Mouse (Mus musculus) intestine, embryonic 15.5 days (tissue): ENCODE data around the gene Lrrc41. TPM values are rescaled to one million over a fixed set of nuclear protein-coding genes. Genes with fewer than 3 reads are reported as not detected.

Experiments used
- ATAC-seq: fragments of 200-750 bp; cut with Nextera tagmentation; 2 replicates; pipeline ENCODE4 v1.8.0; 2017; ENCODE audit warnings: moderate TSS enrichment, moderate library complexity
- H3K27ac ChIP-seq: fragments of 300-500 bp; sonication (generic); 2 replicates; pipeline ENCODE4 v1.5.1; 2015; ENCODE audit warnings: mild to moderate bottlenecking, inconsistent platforms
- H3K27me3 ChIP-seq: fragments of 300-500 bp; sonication (generic); replicated peaks from 2 replicates; pipeline ENCODE4 v1.6.1; 2015; ENCODE audit warnings: inconsistent platforms
- H3K36me3 ChIP-seq: fragments of 300-500 bp; sonication (generic); 2 replicates; pipeline ENCODE4 v1.6.1; 2015; ENCODE audit warnings: inconsistent platforms
- H3K4me1 ChIP-seq: fragments of 300-500 bp; sonication (generic); replicated peaks from 2 replicates; pipeline ENCODE4 v1.6.1; 2015; ENCODE audit warnings: inconsistent platforms
- H3K4me2 ChIP-seq: fragments of 300-500 bp; sonication (generic); replicated peaks from 2 replicates; pipeline ENCODE4 v1.6.1; 2015; ENCODE audit warnings: mild to moderate bottlenecking, inconsistent platforms
- H3K4me3 ChIP-seq: fragments of 300-500 bp; sonication (generic); replicated peaks from 2 replicates; pipeline ENCODE4 v1.5.1; 2015; ENCODE audit warnings: inconsistent platforms
- H3K9ac ChIP-seq: fragments of 300-500 bp; sonication (generic); 2 replicates; pipeline ENCODE4 v1.6.1; 2015; ENCODE audit warnings: inconsistent platforms
- H3K9me3 ChIP-seq: fragments of 300-500 bp; sonication (generic); 2 replicates; pipeline ENCODE4 v1.6.1; 2016; ENCODE audit warnings: inconsistent platforms
- WGBS: fragments of 180-500 bp; shearing (Covaris S2); methylation state at CpG from one replicate; pipeline ENCODE4 v1.1.7; 2015; 5-methylcytosine and 5-hydroxymethylcytosine counted together
- polyA plus RNA-seq: library from polyadenylated mRNA; unstranded; fragments of >200 nt; fragmentation: Nextera tagmentation; extraction: Ambion mirVana; gene quantifications from 2 replicates; pipeline ENCODE4 v1.2.1, GENCODE M21; 2015

Lrrc41 gene
- polyA plus RNA-seq, 1 experiment from 2014 or later = 70.9 TPM

DNA sequence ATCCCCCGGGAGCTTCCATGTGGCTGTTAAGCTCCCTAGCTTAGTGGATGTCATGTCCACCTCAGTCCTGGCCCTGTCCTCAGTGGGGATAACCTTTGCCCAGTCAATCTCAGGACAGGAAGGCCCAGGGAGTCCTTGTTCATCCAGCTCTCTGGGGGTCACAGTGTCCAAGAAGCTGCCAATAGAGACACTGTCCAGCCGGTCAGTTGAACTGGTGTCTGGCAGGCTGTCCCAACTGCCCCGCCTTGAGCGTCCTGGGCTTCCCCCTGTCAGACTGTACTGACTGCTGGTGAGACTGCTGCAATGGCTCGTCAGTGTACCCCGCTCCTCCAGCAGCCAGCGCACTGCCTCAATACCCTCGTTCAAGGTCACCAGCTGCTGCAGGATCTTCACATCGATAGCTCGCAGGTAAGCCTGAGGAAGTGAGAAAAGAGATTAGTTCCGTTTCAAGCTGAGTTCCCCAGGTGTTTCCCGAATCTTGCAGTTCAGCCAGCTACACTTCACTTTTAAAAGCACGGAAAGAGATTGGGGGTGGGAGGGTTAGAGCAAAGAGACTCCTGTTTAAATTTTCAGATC lies 62.4 kb downstream of the Lrrc41 start:
- no peak for ATAC-seq
- Histone ChIP-seq H3K4me1 (no peaks in the 10 kb centered on the region), H3K9ac (no peak overlapping the region), H3K4me2 (no peak overlapping the region), H3K4me3 (no peak overlapping the region), H3K27me3 (no peaks in the 10 kb centered on the region), H3K9me3 (no peaks in the 10 kb centered on the region), H3K27ac (no peak overlapping the region), H3K36me3 (no peaks in the 10 kb centered on the region)
- 43% methylated on average over 13 of the region's 13 CpGs for WGBS

- ATAC-seq = no peak
- no peaks in the 10 kb centered on the region for H3K27me3 ChIP-seq
- 73% methylated on average over 7 of the region's 7 CpGs for WGBS
- H3K9ac ChIP-seq = no peak overlapping the region
- no peaks in the 10 kb centered on the region for H3K9me3 ChIP-seq
- peaks cover 7% of the 10 kb centered on the region; the same call in 1 of the 2 replicates for H3K4me1 ChIP-seq
- H3K36me3 ChIP-seq = no peaks in the 10 kb centered on the region
- H3K4me2 ChIP-seq = no peak overlapping the region
- no peak overlapping the region for H3K4me3 ChIP-seq
- H3K27ac ChIP-seq = no peak overlapping the region
Measured at GRCm38 (mm10) chr4:116140801-116141574, 65.9 kb downstream of the Lrrc41 start.

DNA sequence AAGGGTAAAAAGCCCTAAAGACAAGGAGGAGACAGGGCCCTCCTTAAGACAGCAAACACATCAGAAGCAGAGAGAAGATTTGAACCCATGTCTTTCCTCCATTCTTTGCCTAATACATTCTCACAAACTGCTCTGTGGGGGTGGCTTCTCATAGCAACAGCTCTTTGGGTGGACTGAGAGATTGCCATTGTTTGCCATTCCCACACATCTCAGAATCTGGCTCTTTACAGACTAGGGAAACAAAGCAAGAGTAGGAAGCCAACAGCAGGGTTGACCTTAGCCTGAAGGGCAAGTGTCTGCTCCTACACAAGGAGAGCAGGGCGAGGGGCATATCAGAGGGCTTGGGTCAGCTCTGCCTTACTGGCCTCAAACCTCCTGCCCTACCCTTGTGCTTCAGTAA lies 66.7 kb downstream of the Lrrc41 start:
- 76% methylated on average over 1 of the region's 1 CpGs for WGBS
- Histone ChIP-seq H3K36me3 (no peaks in the 10 kb centered on the region), H3K9me3 (no peaks in the 10 kb centered on the region), H3K27ac (no peak overlapping the region), H3K27me3 (no peaks in the 10 kb centered on the region), H3K4me2 (no peak overlapping the region), H3K4me1 (peaks cover 7% of the 10 kb centered on the region; the same call in 1 of the 2 replicates), H3K4me3 (no peak overlapping the region), H3K9ac (no peak overlapping the region)
- ATAC-seq = no peak

- Histone ChIP-seq H3K4me2 (no peak overlapping the region), H3K4me3 (no peak overlapping the region), H3K27me3 (no peaks in the 10 kb centered on the region), H3K27ac (no peak overlapping the region), H3K36me3 (no peaks in the 10 kb centered on the region), H3K4me1 (peaks cover 7% of the 10 kb centered on the region; the same call in 1 of the 2 replicates), H3K9me3 (no peaks in the 10 kb centered on the region), H3K9ac (no peak overlapping the region)
- WGBS = 84% methylated on average over 7 of the region's 7 CpGs
- ATAC-seq = no peak
Measured at GRCm38 (mm10) chr4:116142269-116142668, 67.2 kb downstream of the Lrrc41 start.

DNA sequence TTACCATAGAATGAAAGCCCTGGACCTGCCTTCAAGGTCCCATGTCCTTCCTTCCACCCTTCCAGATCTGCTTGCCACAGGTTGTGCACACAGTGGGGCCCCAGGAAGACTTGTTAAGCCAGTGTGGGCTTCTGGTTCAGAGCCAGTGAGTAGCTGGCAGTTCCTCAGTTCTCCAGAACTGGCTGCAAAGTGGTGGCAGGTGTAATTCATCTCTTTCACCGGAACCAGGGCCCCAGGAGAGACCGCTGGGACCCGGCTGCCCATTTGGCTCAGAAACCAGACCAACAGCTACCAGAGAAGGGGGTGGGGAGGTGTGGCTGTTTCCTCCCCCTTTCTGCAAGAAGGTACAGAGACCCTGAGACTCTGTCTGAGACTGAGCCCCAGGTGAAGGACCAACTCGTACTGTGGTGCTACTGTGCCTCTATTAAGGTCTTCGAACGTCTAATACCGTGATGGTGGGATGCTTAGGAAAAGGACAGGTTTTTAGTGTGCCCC lies 68.3 kb downstream of the Lrrc41 start:
- Histone ChIP-seq H3K4me3 (peak overlapping the region; percentile 56), H3K36me3 (no peaks in the 10 kb centered on the region), H3K9ac (peak overlapping the region; percentile 59; the same call in 1 of the 2 replicates), H3K4me2 (peak overlapping the region; percentile 98), H3K9me3 (no peaks in the 10 kb centered on the region), H3K27ac (no peak overlapping the region), H3K4me1 (peaks cover 7% of the 10 kb centered on the region; the same call in 1 of the 2 replicates), H3K27me3 (no peaks in the 10 kb centered on the region)
- ATAC-seq = no peak
- 8% methylated on average over 7 of the region's 7 CpGs for WGBS

DNA sequence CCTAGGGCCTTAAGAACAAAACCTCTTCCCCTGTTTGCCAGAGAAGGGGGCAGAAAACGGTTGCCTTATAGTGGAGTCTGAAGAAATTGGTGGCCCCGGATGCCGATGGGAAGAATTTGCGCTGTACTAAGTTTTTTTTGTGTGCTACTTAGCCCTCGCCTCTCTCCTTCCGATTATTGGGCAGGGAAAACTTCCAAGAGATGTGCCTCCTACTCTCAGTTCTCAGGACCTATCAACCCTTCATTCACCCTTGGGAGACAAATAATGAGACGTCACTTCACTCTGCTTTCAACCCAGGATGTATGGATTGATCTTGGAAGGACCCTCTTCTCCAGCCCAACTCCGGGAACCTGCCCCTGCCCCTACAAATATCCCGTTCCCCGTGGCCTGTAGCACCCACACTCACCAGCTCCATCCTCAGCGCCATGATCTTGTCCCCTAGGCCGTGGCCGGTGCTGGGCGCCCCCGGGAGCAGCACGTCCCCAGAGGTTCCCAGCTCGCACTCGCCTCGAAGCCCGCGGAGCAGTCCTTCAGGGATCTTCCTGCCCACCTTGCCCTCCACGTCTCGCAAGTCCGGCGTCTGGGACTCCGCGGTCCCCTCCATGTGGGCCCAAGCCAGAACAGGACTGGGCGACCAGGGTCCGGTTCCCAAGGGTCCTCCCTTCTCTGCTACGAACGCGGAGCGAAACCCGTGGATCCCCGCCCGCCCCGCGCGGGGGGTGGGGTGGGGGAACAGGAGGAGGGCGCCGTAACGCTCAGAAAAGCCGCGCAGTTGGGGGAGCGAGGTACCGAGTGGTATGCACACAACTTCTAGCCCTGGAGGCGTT lies 69.0 kb downstream of the Lrrc41 start:
- ATAC-seq = peak; percentile 82
- WGBS = under 1% methylated on average over 37 of the region's 47 CpGs
- peak overlapping the region; percentile 59 for H3K9ac ChIP-seq

More for the DNA sequence above, 69.0 kb downstream of the Lrrc41 start:
- Histone ChIP-seq H3K9me3 (no peaks in the 10 kb centered on the region), H3K4me3 (peak overlapping the region; percentile 56), H3K27ac (no peak overlapping the region), H3K27me3 (no peaks in the 10 kb centered on the region), H3K4me1 (peaks cover 7% of the 10 kb centered on the region; the same call in 1 of the 2 replicates), H3K36me3 (no peaks in the 10 kb centered on the region), H3K4me2 (peak overlapping the region; percentile 98)

Other genes starting within 250 kb of the Lrrc41 start
- 12.4 and 15.9 TPM in 2 replicates for gene Mob3c, start 247.2 kb upstream of the Lrrc41 start, polyA plus RNA-seq
- gene Mknk1, start 236.1 kb upstream of the Lrrc41 start, polyA plus RNA-seq = 26.9 and 36.8 TPM in 2 replicates
- gene Kncn, start 190.9 kb upstream of the Lrrc41 start, polyA plus RNA-seq = not detected in 2 replicates
- not detected in 2 replicates for gene 6430628N08Rik, start 184.6 kb upstream of the Lrrc41 start, polyA plus RNA-seq
- gene Dmbx1, start 135.3 kb upstream of the Lrrc41 start, polyA plus RNA-seq = not detected in 2 replicates
- 48.2 and 57.6 TPM in 2 replicates for gene Faah, start 57.3 kb upstream of the Lrrc41 start, polyA plus RNA-seq
- gene Nsun4, start 21.4 kb upstream of the Lrrc41 start, polyA plus RNA-seq = 30.1 and 31.0 TPM in 2 replicates
- 636 and 732 TPM in 2 replicates for gene Uqcrh, start 198 bp upstream of the Lrrc41 start, polyA plus RNA-seq
- 26.7 and 27.1 TPM in 2 replicates for gene Rad54l, start 48.4 kb downstream of the Lrrc41 start, polyA plus RNA-seq
- 45.8 and 48.0 TPM in 2 replicates for gene Pomgnt1, start 48.6 kb downstream of the Lrrc41 start, polyA plus RNA-seq
- 1.5 and 1.6 TPM in 2 replicates for gene Lurap1, start 76.1 kb downstream of the Lrrc41 start, polyA plus RNA-seq
- 35.7 and 43.6 TPM in 2 replicates for gene Tspan1, start 92.3 kb downstream of the Lrrc41 start, polyA plus RNA-seq
- gene 1700042G07Rik, start 98.1 kb downstream of the Lrrc41 start, polyA plus RNA-seq = not detected in 2 replicates
- gene Gm49337, start 98.1 kb downstream of the Lrrc41 start, polyA plus RNA-seq = not detected in 2 replicates
- 7.0 and 7.9 TPM in 2 replicates for gene Pik3r3, start 146.3 kb downstream of the Lrrc41 start, polyA plus RNA-seq